8 mouse cellular contexts compared by ENCODE assay signal in genomic region chr1:75494878-75495548, GRCm38 (mm10). TPM values are rescaled to one million over a fixed set of nuclear protein-coding genes. Genes with fewer than 3 reads are reported as not detected.
DNase-seq lines count a peak whose midpoint lies in the region; ATAC-seq and TF ChIP-seq lines count a peak whose summit lies in the region.

No protein-coding gene starts in this region.

- peaks cover 57% of the 10 kb centered on the region for H3K36me3 ChIP-seq in hindbrain, embryonic 10.5 days
- H3K36me3 ChIP-seq in hindbrain, embryonic 14.5 days (replicated peaks; ENCODE audit: control insufficient read depth, insufficient read depth), result peaks cover 55% of the 10 kb centered on the region
- peaks cover 43% of the 10 kb centered on the region for H3K36me3 ChIP-seq in E14TG2a.4 (ENCODE audit: insufficient read depth, low read length)

- H3K4me1 ChIP-seq in hindbrain, embryonic 10.5 days (replicated peaks), result peaks cover 10% of the 10 kb centered on the region; the same call in 1 of the 2 replicates
- no peaks in the 10 kb centered on the region for H3K4me1 ChIP-seq in hindbrain, embryonic 14.5 days (replicated peaks; ENCODE audit: control insufficient read depth, insufficient read depth, low read length)
- peaks cover 76% of the 10 kb centered on the region for H3K4me1 ChIP-seq in E14TG2a.4 (replicated peaks; ENCODE audit: low read depth, low read length)
- no peaks in the 10 kb centered on the region for H3K4me1 ChIP-seq in cortical plate, adult 2 months (ENCODE audit: control insufficient read depth, insufficient read depth, low read length)

- peak; percentile 56 for DNase-seq in hindbrain, embryonic 10.5 days (ENCODE audit: low spot score)
- no peak for DNase-seq in hindbrain, embryonic 14.5 days (ENCODE audit: low spot score)
- DNase-seq in kidney, adult 11 months, result peak; percentile 18
- DNase-seq in thymus, postnatal 36 days, result no peak
- no peak for DNase-seq in testis, postnatal 10 days (ENCODE audit: low spot score)

- TF ChIP-seq CTCF in E14TG2a.4 (conservative IDR thresholded peaks at IDR 0.05; ENCODE audit: low read length), result peak; percentile 94
- peak; percentile 69 for TF ChIP-seq CTCF in cortical plate, adult 2 months (IDR thresholded peaks at IDR 0.05; ENCODE audit: extremely low read depth, insufficient read depth, low read length)

- no peak for ATAC-seq in hindbrain, embryonic 14.5 days (ENCODE audit: low FRiP score)
- ATAC-seq in megakaryocyte-erythroid progenitor cell, adult 5-6 weeks (replicated peaks; ENCODE audit: low FRiP score, low TSS enrichment, poor library complexity, severe bottlenecking), result peak; percentile 73

- no peaks in the 10 kb centered on the region for H3K9me3 ChIP-seq in hindbrain, embryonic 10.5 days
- no peaks in the 10 kb centered on the region for H3K9me3 ChIP-seq in hindbrain, embryonic 14.5 days (ENCODE audit: control insufficient read depth, low read length)
- no peaks in the 10 kb centered on the region for H3K9me3 ChIP-seq in E14TG2a.4 (ENCODE audit: low read length)

- H3K27ac ChIP-seq in hindbrain, embryonic 10.5 days, result no peak overlapping the region
- H3K27ac ChIP-seq in hindbrain, embryonic 14.5 days, result no peak overlapping the region
- no peak overlapping the region for H3K27ac ChIP-seq in cortical plate, adult 2 months (ENCODE audit: insufficient read depth, low read length)

- peaks cover 50% of the 10 kb centered on the region for H3K27me3 ChIP-seq in hindbrain, embryonic 10.5 days (ENCODE audit: insufficient read depth, poor library complexity, severe bottlenecking)
- H3K27me3 ChIP-seq in hindbrain, embryonic 14.5 days (ENCODE audit: control insufficient read depth, insufficient read depth, low read length), result peaks cover 6% of the 10 kb centered on the region; the same call in 1 of the 2 replicates
- H3K27me3 ChIP-seq in E14TG2a.4 (ENCODE audit: insufficient read depth, low read length), result peaks cover 40% of the 10 kb centered on the region

- no peak for TF ChIP-seq POLR2A in cortical plate, adult 2 months (IDR thresholded peaks at IDR 0.05; ENCODE audit: extremely low read depth, insufficient read depth, low read length)

- no peak overlapping the region for H3K4me2 ChIP-seq in hindbrain, embryonic 14.5 days (replicated peaks)

- no peak overlapping the region for H3K4me3 ChIP-seq in hindbrain, embryonic 10.5 days
- no peak overlapping the region for H3K4me3 ChIP-seq in hindbrain, embryonic 14.5 days (replicated peaks; ENCODE audit: low read length)
- no peak overlapping the region for H3K4me3 ChIP-seq in E14TG2a.4 (replicated peaks; ENCODE audit: low read length)
- H3K4me3 ChIP-seq in cortical plate, adult 2 months (ENCODE audit: insufficient read depth, low read length), result no peak overlapping the region

- WGBS in hindbrain, embryonic 10.5 days, result 59% methylated on average over 12 of the region's 12 CpGs
- WGBS in hindbrain, embryonic 14.5 days, result 46% methylated on average over 12 of the region's 12 CpGs

- no peak overlapping the region for H3K9ac ChIP-seq in hindbrain, embryonic 14.5 days

RNA-seq across cellular contexts. Expression of gene Obsl1, which starts 11.2 kb away (rescaled TPM):
- 37.9 and 44.2 TPM in 2 replicates for polyA plus RNA-seq in hindbrain, embryonic 10.5 days (2016; fragmentation: Nextera tagmentation; extraction: Ambion mirVana)
- 22.6 and 25.9 TPM in 2 replicates for polyA plus RNA-seq in hindbrain, embryonic 14.5 days (2014; fragmentation: Nextera tagmentation; extraction: Ambion mirVana)
- polyA plus RNA-seq in cortical plate, adult 2 months (2012; rRNA removed), result 32.9 and 34.5 TPM in 2 replicates
- total RNA-seq in megakaryocyte-erythroid progenitor cell, adult 5-6 weeks (2014; fragmentation: Nextera tagmentation), result 0.40 and 0.68 TPM in 2 replicates
- total RNA-seq in megakaryocyte-erythroid progenitor cell, adult 5-6 weeks (2017), result 0.30 and 0.47 TPM in 2 replicates

RNA-seq across cellular contexts. Expression of gene Inha, which starts 11.9 kb away (rescaled TPM):
- 2.7 TPM in 2 replicates for polyA plus RNA-seq in hindbrain, embryonic 10.5 days (2016; fragmentation: Nextera tagmentation; extraction: Ambion mirVana)
- 9.7 and 9.9 TPM in 2 replicates for polyA plus RNA-seq in hindbrain, embryonic 14.5 days (2014; fragmentation: Nextera tagmentation; extraction: Ambion mirVana)
- 88.7 and 90.3 TPM in 2 replicates for polyA plus RNA-seq in cortical plate, adult 2 months (2012; rRNA removed)
- total RNA-seq in megakaryocyte-erythroid progenitor cell, adult 5-6 weeks (2014; fragmentation: Nextera tagmentation), result 0.72 TPM in 1 of 2 replicates, not detected in the other
- total RNA-seq in megakaryocyte-erythroid progenitor cell, adult 5-6 weeks (2017), result not detected in 2 replicates

RNA-seq across cellular contexts. Expression of gene Tmem198, which starts 15.7 kb away (rescaled TPM):
- polyA plus RNA-seq in hindbrain, embryonic 10.5 days (2016; fragmentation: Nextera tagmentation; extraction: Ambion mirVana), result 8.6 and 20.4 TPM in 2 replicates
- polyA plus RNA-seq in hindbrain, embryonic 14.5 days (2014; fragmentation: Nextera tagmentation; extraction: Ambion mirVana), result 37.5 and 40.3 TPM in 2 replicates
- 103 and 108 TPM in 2 replicates for polyA plus RNA-seq in cortical plate, adult 2 months (2012; rRNA removed)
- total RNA-seq in megakaryocyte-erythroid progenitor cell, adult 5-6 weeks (2014; fragmentation: Nextera tagmentation), result 0.49 TPM in 1 of 2 replicates, not detected in the other
- not detected in 2 replicates for total RNA-seq in megakaryocyte-erythroid progenitor cell, adult 5-6 weeks (2017)

RNA-seq across cellular contexts. Expression of gene Chpf, which starts 15.9 kb away (rescaled TPM):
- 25.1 and 29.8 TPM in 2 replicates for polyA plus RNA-seq in hindbrain, embryonic 10.5 days (2016; fragmentation: Nextera tagmentation; extraction: Ambion mirVana)
- 49.2 and 55.0 TPM in 2 replicates for polyA plus RNA-seq in hindbrain, embryonic 14.5 days (2014; fragmentation: Nextera tagmentation; extraction: Ambion mirVana)
- polyA plus RNA-seq in cortical plate, adult 2 months (2012; rRNA removed), result 78.0 and 81.6 TPM in 2 replicates
- 3.1 and 4.0 TPM in 2 replicates for total RNA-seq in megakaryocyte-erythroid progenitor cell, adult 5-6 weeks (2014; fragmentation: Nextera tagmentation)
- total RNA-seq in megakaryocyte-erythroid progenitor cell, adult 5-6 weeks (2017), result 0.15 and 1.2 TPM in 2 replicates

RNA-seq across cellular contexts. Expression of gene Stk11ip, which starts 26.3 kb away (rescaled TPM):
- 29.6 and 30.0 TPM in 2 replicates for polyA plus RNA-seq in hindbrain, embryonic 10.5 days (2016; fragmentation: Nextera tagmentation; extraction: Ambion mirVana)
- polyA plus RNA-seq in hindbrain, embryonic 14.5 days (2014; fragmentation: Nextera tagmentation; extraction: Ambion mirVana), result 14.0 and 17.9 TPM in 2 replicates
- 36.2 and 37.8 TPM in 2 replicates for polyA plus RNA-seq in cortical plate, adult 2 months (2012; rRNA removed)
- 12.1 and 17.6 TPM in 2 replicates for total RNA-seq in megakaryocyte-erythroid progenitor cell, adult 5-6 weeks (2014; fragmentation: Nextera tagmentation)
- total RNA-seq in megakaryocyte-erythroid progenitor cell, adult 5-6 weeks (2017), result 6.9 and 11.9 TPM in 2 replicates

Comparison
In these comparisons a context has a peak if more than half of its experiments do, and no peak if none do; other contexts are left out.
1. DNase-seq: peak in hindbrain, embryonic 10.5 days (single experiment) and kidney, adult 11 months (single experiment); none in hindbrain, embryonic 14.5 days (single experiment), thymus, postnatal 36 days (0 of 2) and testis, postnatal 10 days (single experiment).